Mouse (Mus musculus) embryo, embryonic 11.5 days (tissue): ENCODE measurements around the gene Serpina16.
"Not testable (repeated sequence)": the region's sequence is repeated elsewhere in the genome, so short reads cannot be mapped to it uniquely, and the experiment has no call there.

Experiments
- DNase-seq: peaks from one replicate; pipeline ENCODE4 v3.0.0-alpha.2; 2012; ENCODE audit warnings: low read depth, low spot score

Serpina16 gene

GRCm38 (mm10) chr12:103676039-103676438 lies at the start of gene Serpina16:
TSS of gene Serpina16 (minus strand) at chr12:103676139.
- no peak for DNase-seq

GRCm38 (mm10) chr12:103711537-103711936 lies 35.6 kb upstream of the Serpina16 start:
- no peak for DNase-seq

GRCm38 (mm10) chr12:103710405-103710804 lies 34.5 kb upstream of the Serpina16 start:
- no peak for DNase-seq

GRCm38 (mm10) chr12:103706113-103706512 lies 30.2 kb upstream of the Serpina16 start:
- no peak for DNase-seq

GRCm38 (mm10) chr12:103705547-103705946 lies 29.6 kb upstream of the Serpina16 start:
- DNase-seq: no peak

GRCm38 (mm10) chr12:103700144-103700750 lies 24.3 kb upstream of the Serpina16 start:
- DNase-seq: no peak

GRCm38 (mm10) chr12:103695429-103695828 lies 19.5 kb upstream of the Serpina16 start, which contains the start of gene Serpina1f:
TSS of gene Serpina1f (minus strand) at chr12:103695529.
- DNase-seq: no peak

- DNase-seq: no peak
These were observed 12.4 kb upstream of the Serpina16 start for GRCm38 (mm10) chr12:103688221-103688814.

GRCm38 (mm10) chr12:103687021-103687420 lies 11.1 kb upstream of the Serpina16 start:
- DNase-seq: no peak

GRCm38 (mm10) chr12:103686050-103686449 lies 10.1 kb upstream of the Serpina16 start:
- no peak for DNase-seq

GRCm38 (mm10) chr12:103685386-103685785 lies 9.4 kb upstream of the Serpina16 start:
- DNase-seq: no peak

- DNase-seq: no peak
These were observed 7.8 kb upstream of the Serpina16 start for GRCm38 (mm10) chr12:103683775-103684174.

- no peak for DNase-seq
These were observed 5.8 kb upstream of the Serpina16 start for GRCm38 (mm10) chr12:103681739-103682138.

GRCm38 (mm10) chr12:103681169-103681568 lies 5.2 kb upstream of the Serpina16 start:
- no peak for DNase-seq

- DNase-seq: not testable (repeated sequence)
These were observed 3.9 kb upstream of the Serpina16 start for GRCm38 (mm10) chr12:103679853-103680252.

- DNase-seq: no peak
These were observed 2.8 kb downstream of the Serpina16 start for GRCm38 (mm10) chr12:103673179-103673578.

- DNase-seq: no peak
These were observed 4.5 kb downstream of the Serpina16 start for GRCm38 (mm10) chr12:103671483-103671882.

- DNase-seq: no peak
These were observed 5.0 kb downstream of the Serpina16 start for GRCm38 (mm10) chr12:103670964-103671363.

GRCm38 (mm10) chr12:103670344-103670743 lies 5.6 kb downstream of the Serpina16 start:
- DNase-seq: no peak

GRCm38 (mm10) chr12:103665286-103665685 lies 10.7 kb downstream of the Serpina16 start:
- DNase-seq: no peak

- not testable (repeated sequence) for DNase-seq
These were observed 13.9 kb downstream of the Serpina16 start for GRCm38 (mm10) chr12:103662053-103662452.

- no peak for DNase-seq
These were observed 15.9 kb downstream of the Serpina16 start for GRCm38 (mm10) chr12:103660076-103660475.

GRCm38 (mm10) chr12:103659171-103659570 lies 16.8 kb downstream of the Serpina16 start:
- no peak for DNase-seq
